Mouse (Mus musculus) spleen, adult 2 months (tissue): ENCODE results near the gene Zfp131.

ENCODE experiments used
- CTCF ChIP-seq: fragments of 200-500 bp; IDR thresholded peaks from 2 replicates; pipeline ENCODE4 v1.5.1; 2011; ENCODE audit warnings: mild to moderate bottlenecking, inconsistent platforms; ENCODE audit not compliant: insufficient read depth, insufficient read length, insufficient replicate concordance; ENCODE audit errors: extremely low read depth
- POLR2A ChIP-seq: fragments of 200-500 bp; IDR thresholded peaks from 2 replicates; pipeline ENCODE4 v1.6.1; 2011; ENCODE audit warnings: low read depth, low read length, inconsistent platforms

DNA sequence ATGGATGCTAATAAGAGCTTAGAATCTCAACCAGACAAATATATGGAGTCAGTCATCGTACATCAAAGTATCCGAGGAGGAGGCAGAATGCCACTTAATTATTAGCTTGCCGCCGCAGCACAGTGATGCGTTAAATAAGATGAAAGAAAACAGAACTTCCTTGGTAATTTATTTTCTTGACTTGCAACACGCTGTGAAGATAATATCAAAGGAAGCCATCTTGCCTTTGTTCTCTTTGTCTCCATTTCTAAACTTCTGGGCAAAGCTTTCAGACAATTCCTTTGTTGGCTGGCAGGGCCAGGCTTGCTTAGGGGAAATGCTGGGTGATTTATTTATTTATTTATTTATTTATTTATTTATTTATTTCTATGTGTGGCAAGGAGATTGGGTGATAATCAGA is 59.2 kb downstream of the Zfp131 start:
- no peak for TF ChIP-seq CTCF
- TF ChIP-seq POLR2A = no peak
